Mouse (Mus musculus) cerebellum, postnatal 14 days (tissue): Measurements from ENCODE around the gene Gm6685.
A peak's percentile ranks its signal among the peaks of the same experiment; 100 is the strongest.
"Not testable (repeated sequence)": the region's sequence is repeated elsewhere in the genome, so short reads cannot be mapped to it uniquely, and the experiment has no call there.

Experiments used
- DNase-seq, 2 experiments: peaks; one replicate each; pipeline ENCODE4 v3.0.0; 2021; ENCODE audit warnings: mixed read lengths in 2 of 2

The Gm6685 gene

DNA sequence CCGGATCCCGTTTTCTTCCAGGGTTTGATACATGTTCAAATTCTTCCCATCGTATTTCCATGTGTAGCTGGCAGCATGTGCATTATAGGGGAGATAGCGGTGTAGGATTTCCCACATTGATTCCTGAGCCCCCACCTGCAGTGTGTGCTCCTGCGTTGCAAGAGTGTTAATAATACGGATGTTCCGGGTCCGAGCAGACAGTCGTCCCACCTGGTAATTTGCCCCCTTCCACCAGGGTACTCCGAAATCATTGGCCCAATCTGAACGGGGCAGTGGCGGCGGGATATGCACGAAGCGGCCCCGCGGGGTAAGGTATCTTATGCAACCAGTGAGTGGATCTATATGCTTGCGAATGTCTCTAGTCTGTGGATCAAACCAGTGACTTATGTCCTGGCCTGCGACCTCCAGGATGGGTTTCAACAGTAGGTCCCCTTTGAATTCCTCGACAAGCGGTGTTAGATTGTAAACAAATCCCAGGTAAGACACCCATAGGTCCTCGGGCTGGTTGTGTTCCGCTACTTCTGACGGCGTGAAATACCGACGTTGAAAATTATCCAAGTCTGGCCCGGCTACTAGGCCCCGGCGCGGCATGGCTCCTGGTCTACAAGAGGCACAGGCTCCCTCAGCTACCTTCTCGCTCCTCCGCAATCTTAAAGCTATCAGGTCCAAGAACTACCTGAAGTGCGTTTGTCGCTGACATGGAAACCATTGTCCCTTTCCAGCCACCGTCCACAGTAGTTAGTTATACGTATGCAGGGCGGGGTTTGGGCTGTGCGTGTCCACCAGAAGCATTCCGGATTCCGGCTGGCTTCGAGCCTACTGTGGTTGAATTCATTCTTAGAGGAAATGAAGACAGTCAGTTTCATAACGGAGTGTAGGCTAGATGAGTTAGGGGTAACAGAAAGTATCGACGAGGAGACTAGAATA, at the start of gene Gm6685:
TSS of gene Gm6685 (minus strand) at position 644 of the 927 bp plus-strand sequence.
- not testable (repeated sequence) for DNase-seq

DNA sequence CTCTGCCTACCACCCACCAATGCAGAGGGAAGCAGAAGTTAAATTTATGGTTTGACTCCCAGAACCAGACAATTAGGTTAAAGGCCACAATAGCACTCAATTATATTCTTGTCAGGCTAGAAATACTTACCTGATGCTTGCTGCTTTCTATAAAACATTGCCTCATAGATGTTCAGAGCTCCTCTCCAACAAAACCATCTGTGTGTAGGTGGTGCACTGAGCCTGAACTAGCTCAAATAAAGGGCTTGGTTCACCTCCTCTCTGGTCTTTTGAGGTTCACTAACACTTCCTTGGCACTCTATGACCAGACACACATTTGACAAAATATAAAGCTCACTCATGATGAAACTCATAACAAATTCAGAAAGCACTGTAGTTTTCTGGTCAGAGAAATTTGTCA, 36.2 kb upstream of the Gm6685 start:
- DNase-seq = no peak

- DNase-seq = no peak
Observed at GRCm38 (mm10) chr11:28374636-28375035, 35.0 kb upstream of the Gm6685 start.

DNA sequence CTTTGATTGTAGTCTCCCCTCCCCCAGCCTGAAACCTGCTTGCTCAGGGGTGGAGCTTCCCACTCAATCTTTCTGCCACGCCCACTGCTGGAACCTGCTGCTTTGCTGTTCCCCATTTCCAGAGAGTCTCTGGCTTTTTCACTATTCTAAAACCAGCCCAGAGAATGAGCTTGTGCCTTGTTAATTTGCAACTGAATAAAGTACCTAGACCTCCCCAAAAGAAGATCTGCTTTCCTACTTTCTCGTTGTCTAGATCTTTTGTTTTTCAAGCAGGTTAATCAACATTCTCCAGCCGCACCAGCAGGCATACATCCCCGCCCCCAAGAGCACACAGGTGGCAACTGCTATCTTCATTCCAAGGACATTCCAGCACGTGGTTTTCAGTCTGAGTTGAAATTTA, 31.7 kb upstream of the Gm6685 start:
- not testable (repeated sequence) for DNase-seq

- no peak for DNase-seq
Observed at GRCm38 (mm10) chr11:28365929-28366244, 26.2 kb upstream of the Gm6685 start.

DNA sequence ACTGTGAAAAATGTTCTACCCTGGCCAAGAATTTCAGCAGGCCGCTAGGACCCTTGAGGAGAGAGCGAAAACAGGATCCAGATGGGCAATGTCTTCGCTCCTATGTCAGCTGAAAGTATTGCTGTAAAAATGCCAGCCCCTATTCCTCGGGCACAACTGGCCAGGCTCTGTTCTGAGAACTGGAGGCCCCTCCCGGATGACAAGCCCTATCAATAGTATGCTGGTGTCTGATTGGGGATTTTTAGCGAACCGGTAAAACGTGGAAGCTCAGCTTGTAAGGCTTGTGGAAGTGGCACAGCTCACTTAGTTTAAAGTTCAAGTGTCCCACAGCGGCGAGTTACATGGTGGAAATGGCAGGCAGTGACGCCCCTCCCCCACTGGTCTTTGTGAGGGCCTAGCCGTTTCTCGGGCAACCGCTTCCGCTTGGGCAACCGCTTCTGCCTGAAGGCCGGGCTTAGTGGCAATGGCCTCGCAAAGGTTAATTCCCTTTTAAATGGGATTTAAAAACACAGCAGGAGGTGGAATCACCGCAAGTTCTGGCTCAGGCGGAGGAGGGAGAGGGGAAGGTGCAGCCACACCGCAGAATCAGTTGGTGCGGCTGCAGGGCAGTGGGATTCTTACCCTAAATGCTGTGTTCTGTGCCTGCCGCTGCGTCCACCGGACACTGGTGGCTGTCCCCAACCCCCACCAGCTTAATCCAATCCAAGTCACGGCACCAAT, 25.7 kb upstream of the Gm6685 start:
- peak; percentile 80 to 91 for DNase-seq

DNA sequence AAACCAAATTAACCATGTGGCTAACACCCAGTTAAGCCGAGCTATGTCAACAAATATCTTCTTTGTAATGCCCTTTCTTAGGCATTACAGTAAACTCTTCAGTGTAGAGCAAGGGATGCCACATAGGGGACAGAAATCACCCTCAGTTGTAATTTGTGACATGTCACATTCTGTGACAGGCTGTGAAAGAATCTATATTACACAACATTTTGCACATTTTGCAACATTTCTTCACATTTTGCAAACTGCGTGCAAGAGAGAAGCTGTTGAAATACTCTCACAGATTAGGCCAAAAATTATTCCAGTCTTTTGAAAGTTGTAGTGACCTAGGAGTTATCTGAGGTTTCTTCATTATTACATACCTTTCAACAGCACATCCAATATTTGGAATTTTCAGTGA, 3.8 kb upstream of the Gm6685 start:
- DNase-seq = no peak

DNA sequence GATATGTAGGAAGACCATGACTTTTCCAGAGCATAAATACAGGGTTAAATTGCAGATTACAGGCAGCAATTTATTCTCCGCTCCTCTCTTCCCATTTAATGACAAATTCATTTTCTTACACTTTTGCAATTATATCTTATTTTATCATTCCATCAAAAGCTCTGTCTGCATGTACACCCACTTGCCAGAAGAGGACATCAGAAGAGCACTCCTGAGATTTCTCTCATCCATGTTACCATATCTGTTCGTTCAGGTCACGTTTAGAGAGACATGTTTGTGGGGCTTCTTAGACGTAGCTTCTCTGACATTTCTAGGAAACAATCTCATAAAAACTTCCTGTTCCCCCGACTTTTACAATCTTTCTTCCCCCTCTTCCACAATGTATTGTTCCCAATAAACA, 2.2 kb upstream of the Gm6685 start:
- DNase-seq = no peak

- DNase-seq = no peak
Observed at GRCm38 (mm10) chr11:28327878-28328277, 11.8 kb downstream of the Gm6685 start.

GRCm38 (mm10) chr11:28313396-28313795, 26.3 kb downstream of the Gm6685 start:
- peak; percentile 1 to 2 for DNase-seq

- no peak for DNase-seq
Observed at GRCm38 (mm10) chr11:28307723-28308122, 31.9 kb downstream of the Gm6685 start.

- no peak for DNase-seq
Observed at GRCm38 (mm10) chr11:28290440-28290839, 49.2 kb downstream of the Gm6685 start.
